Mouse (Mus musculus) A20 (cell line): ENCODE results near the gene Ptprh.

ENCODE experiments used
- DNase-seq: peaks from one replicate; pipeline ENCODE4 v3.0.0-alpha.2; 2011; ENCODE audit warnings: low read depth, low spot score

Gene Ptprh

GRCm38 (mm10) chr7:4524212-4524922, 79.5 kb downstream of the Ptprh start, which contains the start of gene Tnni3:
Gene Tnni3, minus strand, starts transcription at chr7:4524229.
- peak; percentile 73 for DNase-seq

DNA sequence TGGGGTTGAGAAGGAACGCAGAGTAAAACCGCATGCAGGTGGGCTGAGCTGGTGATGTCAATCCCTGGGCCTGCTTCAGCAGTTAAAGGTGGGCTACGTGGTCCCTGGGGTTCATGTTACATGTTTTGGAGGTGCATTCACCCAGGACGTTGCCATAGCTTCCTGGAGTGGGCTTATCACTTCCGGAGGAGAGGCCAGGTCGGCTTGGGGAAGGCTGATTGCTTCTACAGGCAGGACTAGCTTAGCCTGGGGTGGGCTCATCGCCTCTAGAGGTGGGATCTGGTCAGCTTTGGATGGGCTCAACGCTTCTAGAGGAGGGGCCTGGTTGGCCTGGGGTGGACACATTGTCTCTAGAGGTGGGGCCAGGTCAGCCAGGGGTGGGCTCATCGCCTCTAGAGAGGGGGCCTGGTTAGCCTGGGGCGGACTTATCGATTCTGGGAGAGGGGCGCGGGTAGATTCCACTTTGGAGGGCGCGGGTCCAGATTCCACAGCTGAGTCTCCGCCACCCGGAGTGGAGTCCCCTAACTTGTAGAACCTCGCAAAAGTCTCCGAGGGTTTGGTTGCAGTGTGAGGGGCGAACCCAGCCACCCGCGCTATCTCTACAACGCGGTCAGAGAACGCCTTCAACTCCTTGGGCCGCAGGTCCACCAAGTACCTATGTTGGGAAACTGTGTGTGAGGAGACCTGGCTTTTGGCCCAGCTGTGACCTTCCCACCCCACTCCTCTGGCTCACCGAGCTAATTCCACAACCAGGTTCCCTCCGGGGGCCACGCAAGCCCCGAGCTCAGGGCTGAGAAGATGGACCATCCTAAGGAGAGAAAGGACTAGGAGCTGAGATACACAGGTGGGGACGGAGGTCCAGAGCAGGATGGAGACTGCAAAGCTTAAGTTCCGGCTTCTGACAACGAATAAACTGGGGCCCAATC, 80.4 kb downstream of the Ptprh start:
- DNase-seq, result no peak

GRCm38 (mm10) chr7:4522292-4522691, 81.5 kb downstream of the Ptprh start:
- no peak for DNase-seq

DNA sequence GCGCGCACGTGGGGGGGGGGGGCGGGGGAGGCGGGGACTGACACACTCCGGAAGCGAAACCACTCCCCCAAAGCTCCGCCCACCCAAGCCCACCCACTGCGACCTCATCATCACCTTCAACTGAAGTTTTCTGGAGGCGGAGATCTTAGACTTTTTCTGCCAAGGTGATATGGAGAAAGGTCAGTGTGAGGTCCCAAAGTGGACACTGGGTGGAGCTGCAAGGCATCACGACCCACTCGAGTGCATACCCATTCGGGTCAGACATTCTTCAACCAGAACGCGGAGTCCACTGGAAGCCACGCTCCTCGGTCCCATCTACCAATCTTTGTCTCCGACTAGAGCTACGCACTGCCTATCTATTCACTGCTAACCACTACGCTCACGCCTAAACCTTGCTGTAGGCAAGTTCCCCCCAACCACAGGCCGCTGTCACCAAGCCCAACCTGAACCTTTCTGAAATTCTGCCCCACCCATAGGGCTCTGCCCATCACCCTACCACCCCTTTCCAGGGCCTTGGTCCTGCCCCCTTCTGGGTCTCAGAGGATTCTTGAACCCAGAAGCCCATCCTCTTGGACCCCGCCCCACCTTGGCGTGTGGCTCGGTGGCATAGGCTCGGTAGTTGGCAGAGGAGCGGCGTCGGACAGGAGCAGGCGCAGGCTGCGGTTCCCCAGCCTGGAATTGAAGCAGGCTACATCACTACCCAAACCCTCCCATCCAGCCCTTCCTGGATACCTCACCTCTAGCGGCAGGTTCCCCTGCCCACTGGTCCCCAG, 82.4 kb downstream of the Ptprh start:
- DNase-seq, result no peak

DNA sequence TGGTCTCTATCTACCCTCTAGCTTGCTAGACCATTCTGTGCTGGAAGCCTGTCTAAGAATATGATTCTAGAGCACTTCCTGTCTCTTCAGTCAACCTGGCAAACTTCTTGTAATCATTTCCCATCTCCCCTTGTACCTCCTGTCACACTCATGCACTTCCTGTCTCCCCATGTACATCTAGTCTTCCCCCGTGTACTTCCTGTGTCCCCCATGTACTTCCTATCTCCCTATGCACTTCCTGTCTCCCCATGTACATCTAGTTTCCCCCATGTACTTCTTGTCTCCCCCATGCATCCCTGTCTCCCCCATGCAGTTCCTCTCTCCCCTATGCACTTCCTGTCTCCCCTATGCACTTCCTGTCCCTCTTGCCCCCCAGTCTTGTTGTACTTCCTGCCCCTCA, 85.4 kb downstream of the Ptprh start:
- peak; percentile 17 for DNase-seq

DNA sequence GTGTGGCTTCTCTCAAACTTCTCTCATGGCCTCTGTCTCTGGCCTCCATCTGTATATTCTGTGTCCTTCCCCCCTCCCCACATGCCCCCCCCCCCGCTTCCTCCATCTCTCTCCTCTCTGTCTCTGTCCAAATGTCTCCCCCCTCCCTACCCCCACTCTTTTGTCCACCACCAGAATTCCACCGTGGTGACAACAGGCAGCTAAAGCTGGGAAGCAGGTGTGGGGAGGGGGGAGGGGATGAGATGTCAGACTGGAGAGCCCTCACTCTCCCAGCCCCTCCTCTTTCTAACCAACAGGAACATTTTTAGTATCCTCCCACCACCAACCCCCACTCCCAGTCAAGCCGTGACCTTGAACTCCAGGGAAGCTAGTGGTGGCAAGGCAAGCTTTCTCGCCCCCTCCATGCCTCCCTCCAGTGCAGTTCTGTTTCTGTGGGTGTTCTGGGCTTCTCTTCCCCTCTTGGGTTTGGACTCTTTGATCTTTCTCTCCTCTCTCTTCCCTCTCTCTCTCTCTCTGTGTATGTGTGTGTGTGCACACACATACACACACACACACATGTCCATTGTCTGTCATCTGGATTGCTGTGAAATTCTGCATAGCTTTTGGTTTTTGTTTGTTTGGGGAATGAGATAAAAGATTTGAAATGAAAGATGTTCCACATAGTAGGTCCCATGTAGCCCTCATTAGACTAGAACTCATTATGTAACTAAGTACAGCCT, 87.3 kb downstream of the Ptprh start, which contains the start of gene Tnnt1:
Gene Tnnt1, minus strand, starts transcription at position 51 of the 719 bp plus-strand sequence.
- no peak for DNase-seq

DNA sequence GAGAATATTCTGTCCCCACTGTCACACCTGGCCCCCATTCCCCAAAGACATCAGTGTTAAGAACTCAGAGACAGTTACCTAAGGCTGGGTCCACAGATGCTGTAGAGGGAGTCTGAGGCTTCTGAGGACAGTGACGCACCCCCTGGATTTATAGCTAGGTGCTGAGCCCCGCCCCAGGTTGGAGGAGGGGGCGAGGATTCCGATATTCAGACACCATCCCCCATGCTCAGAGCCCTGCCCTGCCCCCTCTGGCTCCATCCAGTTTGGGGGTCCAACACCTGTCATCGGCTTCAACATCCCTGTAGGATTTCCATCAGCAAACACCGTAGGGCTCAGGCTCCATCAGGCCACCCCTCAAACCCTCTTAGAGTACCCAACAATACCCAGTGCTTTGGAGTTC, 88.0 kb downstream of the Ptprh start:
- no peak for DNase-seq

DNA sequence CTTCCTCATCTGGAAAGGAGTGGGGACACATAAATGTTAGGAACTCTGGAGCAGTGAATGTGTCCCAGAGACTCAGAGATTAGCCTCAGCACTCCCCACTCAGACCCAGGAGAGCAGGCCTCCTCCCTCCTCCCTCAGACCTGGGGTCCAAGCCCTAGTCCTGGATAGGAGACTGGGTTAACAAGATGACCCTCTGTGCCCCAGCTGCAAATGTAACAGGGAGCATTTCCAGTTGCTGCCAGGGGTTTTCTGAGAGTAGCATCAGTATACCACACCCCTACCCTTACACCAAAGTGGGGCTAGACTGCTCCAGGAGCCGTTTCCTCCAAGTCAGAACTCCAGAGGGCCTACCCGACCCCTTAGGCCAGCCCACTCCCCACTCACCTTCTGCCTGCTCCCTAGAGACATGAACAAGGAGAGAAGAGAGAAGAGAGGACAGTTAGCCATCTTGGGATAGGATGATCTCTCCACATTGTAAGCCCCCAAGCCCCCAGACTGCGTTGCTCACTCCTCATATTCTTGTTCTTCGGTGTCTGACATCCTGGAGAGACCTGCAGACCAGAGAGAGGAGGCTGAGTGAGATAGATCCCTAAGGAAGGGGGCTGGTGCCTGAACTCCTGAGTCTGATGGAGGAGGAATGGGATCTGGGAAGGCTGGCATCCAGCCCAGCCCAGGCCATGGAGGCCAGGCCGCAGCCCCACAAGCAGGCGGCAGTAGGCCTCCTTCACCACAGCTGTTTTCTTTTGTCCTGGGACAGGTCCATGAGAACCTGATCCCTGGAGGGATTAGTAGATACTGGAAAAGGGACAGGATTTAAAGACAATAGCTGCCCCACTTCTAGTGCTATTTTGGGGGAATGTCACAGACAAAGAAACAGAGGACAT, 89.8 kb downstream of the Ptprh start:
- DNase-seq, result no peak

- DNase-seq, result peak; percentile 68
Measured at GRCm38 (mm10) chr7:4513236-4513635, 90.6 kb downstream of the Ptprh start.

DNA sequence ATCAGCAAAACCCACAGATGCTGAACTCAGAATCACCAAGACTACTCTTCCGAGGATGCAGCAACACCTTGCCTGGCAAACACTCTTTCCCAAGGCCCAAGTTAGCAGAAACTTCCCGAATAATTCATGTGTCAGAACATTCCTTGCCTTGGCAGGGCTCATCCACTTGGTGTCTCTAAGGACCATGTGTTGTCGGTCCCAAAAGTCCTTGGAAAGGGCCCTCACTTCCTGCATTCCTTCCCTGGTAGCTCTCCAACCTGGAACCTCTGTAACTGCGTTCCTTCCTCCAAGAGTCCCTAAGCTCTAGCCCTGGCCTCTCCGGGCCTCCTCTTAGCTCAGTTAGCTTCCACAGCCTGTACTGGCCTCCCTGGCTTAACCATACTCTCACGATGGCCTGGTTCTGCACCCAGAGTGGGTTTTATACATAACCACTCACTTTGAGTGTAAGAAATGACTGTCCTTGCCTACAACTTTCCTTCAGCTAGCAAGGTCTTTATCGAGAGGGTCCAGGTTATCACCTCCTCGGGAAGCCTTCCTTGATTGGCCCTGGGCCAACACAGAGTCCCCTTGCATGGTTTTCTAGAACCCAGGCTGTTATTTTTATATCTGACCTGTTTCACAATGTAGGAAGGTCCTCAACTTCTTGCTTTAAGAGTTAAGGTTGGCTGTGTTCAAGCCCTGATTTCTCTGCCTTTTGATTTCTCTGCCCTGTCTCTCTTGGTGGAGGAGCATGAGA, 92.2 kb downstream of the Ptprh start:
- DNase-seq, result no peak

DNA sequence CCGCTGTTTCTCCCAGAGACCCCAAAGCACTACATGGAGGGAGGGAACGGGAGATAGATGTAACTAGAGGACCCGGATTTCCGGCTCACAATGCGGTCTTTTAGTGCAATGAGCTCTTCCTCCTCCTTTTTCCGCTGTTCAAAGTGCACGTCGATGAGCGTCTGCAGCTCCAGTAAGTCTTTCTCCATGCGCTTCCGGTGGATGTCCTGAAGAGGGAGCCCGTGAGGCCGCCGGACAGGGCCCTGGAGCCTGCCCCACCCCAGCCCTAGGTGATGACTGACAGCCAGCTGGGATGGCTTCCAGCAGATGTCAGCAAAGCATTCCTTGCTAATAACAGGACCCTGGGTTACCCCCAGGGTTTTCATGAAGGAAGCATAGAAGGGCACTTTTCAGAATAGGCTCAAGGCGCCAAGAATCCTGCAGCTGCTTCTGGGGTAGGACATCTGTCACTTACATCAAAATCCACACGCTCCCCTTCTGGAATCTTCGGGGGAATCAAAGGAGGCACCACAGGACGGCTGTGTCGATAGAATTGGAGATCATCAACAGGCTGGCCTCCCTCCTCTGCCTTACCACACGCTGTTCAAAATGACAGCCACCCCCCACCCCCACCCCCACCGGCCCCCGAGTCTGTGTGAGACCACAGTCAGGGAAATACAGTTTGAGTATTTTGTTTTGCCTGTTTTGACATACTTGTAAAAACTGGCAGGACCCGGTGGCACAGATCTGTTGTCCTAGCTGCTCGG, 93.8 kb downstream of the Ptprh start:
- peak; percentile 65 for DNase-seq

DNA sequence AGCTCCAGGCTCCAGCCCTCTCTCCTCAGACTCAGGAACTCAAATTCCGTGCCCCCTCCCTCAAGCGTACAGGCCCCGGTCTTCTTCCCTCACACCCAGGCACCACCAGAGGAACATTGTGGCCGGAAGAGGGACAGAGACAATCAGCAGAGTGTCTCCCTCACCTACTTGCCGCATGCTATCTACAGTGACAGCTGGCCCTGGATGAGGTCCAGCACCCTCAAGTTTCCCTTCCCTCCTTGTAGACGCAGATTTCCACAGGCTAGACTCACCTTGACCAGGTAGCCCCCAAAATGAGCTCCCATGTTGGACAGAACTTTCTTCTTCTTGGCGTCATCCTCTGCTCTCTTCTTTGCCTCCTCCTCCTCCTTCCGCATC, 95.1 kb downstream of the Ptprh start:
- no peak for DNase-seq

DNA sequence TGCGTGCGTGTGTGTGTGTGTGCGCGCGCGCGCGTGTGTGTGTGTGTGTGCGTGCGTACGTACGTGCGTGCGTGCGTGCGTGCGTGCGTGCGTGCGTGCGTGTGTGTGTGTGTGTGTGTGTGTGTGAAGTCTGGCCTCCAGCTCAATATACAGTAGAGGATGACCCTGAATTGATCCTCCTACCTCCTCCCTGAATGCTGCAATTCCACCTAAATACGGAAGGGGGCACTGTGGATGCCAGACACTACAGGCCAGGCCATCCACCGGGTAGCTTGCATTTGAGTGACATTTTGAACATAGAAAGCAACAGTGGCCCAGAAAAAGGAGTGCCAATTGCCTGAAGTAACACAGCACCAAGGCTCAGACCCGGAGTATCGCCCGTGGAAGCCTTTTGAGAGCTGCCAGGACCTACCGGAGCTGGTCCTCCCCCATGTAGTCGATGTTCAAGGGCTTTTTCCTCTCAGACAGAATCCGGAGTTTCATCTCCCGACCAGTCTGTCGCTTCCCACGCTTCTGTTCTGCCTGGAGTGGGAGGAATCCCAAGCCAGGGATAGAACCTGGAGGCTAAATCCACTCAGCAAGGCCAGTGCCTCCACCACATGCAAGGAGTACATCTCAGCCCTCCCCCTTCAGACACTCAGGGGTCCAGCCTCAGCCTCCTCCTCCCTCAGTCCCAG, 95.6 kb downstream of the Ptprh start:
- peak; percentile 49 for DNase-seq

GRCm38 (mm10) chr7:4507220-4507619, 96.6 kb downstream of the Ptprh start:
- no peak for DNase-seq

DNA sequence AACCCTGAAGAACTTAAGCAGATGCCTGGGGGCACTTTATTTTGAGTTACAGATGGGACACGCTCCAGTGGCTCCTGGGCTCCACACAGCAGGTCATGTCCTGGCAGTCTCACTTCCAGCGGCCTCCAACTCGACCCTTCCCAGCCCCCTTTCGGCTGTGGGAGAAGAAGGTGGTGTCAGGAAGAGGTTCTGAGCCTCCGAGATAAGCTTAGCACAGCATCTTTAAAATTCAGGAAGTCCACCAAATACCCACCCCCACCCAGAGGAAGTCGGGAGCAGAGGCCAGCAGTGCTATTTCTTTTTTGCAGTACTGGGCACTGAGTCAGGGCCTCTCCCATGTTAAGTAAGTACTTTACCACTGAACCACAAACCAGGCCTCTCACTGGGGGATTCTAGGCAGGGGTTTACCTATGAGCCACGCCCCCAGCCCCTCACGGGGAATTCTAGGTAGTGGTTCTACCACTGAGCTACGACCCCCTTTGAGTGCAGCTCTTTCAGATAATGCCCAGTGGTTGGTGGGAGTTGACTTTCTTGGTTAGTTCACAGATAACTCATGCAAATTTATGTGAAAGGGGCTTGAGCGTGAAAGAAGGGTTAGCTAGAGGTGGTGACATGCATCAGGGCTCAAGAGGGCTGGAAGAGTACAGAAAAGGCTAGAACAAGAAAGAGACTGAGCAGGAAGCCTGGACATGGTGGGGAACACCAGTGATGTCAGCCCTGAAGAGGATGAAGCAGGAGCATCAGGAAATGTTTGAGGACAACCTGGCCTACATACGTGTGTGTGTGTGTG, 99.0 kb downstream of the Ptprh start:
- peak; percentile 35 for DNase-seq

DNA sequence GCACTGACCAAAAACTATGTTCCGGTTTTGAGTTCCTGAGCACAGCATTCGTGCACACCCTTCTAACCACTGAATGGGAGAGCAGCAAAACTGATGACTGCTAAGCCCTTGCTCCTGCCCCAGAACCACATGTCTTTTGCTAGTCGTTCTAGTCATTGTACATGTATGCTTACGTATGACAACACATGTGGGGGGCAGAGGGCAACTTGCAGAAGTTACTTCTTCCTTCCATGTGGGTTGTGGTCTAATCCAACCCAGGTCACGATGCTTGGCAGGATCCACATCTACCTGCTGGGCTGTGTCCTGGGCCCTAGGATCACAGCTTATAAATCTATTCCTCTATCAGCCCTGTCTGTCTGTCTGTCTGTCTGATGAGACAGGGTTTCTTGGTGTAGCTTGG, 100.0 kb downstream of the Ptprh start:
- no peak for DNase-seq

DNA sequence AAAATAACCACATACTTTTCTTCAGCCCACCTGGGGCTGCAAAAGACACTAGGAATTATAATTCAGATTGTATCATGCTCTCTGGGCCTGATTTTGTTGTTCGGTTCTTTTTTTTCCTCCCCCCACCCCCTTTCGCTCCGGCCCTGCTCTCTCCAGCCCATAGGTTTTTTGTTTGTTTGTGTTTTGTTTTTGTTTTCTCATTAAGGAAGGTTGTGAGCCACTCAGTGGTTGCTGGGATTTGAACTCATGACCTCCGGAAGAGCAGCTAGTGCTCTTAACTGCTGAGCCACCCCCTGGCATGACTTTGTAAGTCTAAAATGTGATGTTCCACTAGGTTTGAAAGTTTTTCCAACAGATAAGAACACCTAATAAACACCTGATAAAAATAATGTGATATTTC, 100.7 kb downstream of the Ptprh start:
- no peak for DNase-seq
